Mouse (Mus musculus) midbrain, embryonic 11.5 days (tissue): ENCODE data around the gene Ube2j2. TPM values are rescaled to one million over a fixed set of nuclear protein-coding genes. Genes with fewer than 3 reads are reported as not detected.

Experiments
- ATAC-seq: fragments of 200-750 bp; cut with Nextera tagmentation; 2 replicates; pipeline ENCODE4 v1.8.0; 2017; ENCODE audit warnings: moderate TSS enrichment, moderate library complexity; ENCODE audit not compliant: low FRiP score
- DNase-seq: peaks from one replicate; pipeline ENCODE4 v3.0.0; 2015; ENCODE audit warnings: low spot score; ENCODE audit errors: missing footprints
- H3K27ac ChIP-seq: fragments of 300-500 bp; sonication (generic); 2 replicates; pipeline ENCODE4 v1.5.1; 2014; ENCODE audit warnings: low read depth, low read length
- H3K27me3 ChIP-seq: fragments of 300-500 bp; sonication (generic); 2 replicates; pipeline ENCODE4 v1.6.1; 2014; ENCODE audit warnings: mild to moderate bottlenecking, low read length, moderate library complexity, mixed read lengths; ENCODE audit not compliant: control insufficient read depth, insufficient read depth
- H3K36me3 ChIP-seq: fragments of 300-500 bp; sonication (generic); 2 replicates; pipeline ENCODE4 v1.6.1; 2014; ENCODE audit warnings: mild to moderate bottlenecking, low read length, moderate library complexity, mixed read lengths; ENCODE audit not compliant: control insufficient read depth, insufficient read depth
- H3K4me1 ChIP-seq: fragments of 300-500 bp; sonication (generic); 2 replicates; pipeline ENCODE4 v1.6.1; 2014; ENCODE audit warnings: low read length; ENCODE audit not compliant: control insufficient read depth, insufficient read depth
- H3K4me2 ChIP-seq: fragments of 300-500 bp; sonication (generic); 2 replicates; pipeline ENCODE4 v1.6.1; 2014; ENCODE audit warnings: mild to moderate bottlenecking, moderate library complexity
- H3K4me3 ChIP-seq: fragments of 300-500 bp; sonication (generic); 2 replicates; pipeline ENCODE4 v1.5.1; 2014; ENCODE audit warnings: low read depth, low read length
- H3K9ac ChIP-seq: fragments of 300-500 bp; sonication (generic); 2 replicates; pipeline ENCODE4 v1.6.1; 2014; ENCODE audit warnings: low read length
- H3K9me3 ChIP-seq: fragments of 300-500 bp; sonication (generic); 2 replicates; pipeline ENCODE4 v1.6.1; 2016; ENCODE audit warnings: low read length; ENCODE audit not compliant: control insufficient read depth
- whole genome bisulfite sequencing: fragments of 180-500 bp; shearing (Covaris S2); extraction: QIAGEN DNeasy Blood & Tissue Kit; methylation state at CpG from one replicate; pipeline ENCODE4 v1.1.7; 2014; 5-methylcytosine and 5-hydroxymethylcytosine counted together
- polyA plus RNA-seq: library from polyadenylated mRNA; unstranded; fragments of >200 nt; fragmentation: Nextera tagmentation; extraction: Ambion mirVana; gene quantifications from 2 replicates; pipeline ENCODE4 v1.2.1, GENCODE M21; 2014

The Ube2j2 gene
- polyA plus RNA-seq, 1 experiment from 2014 or later: 158 TPM

DNA sequence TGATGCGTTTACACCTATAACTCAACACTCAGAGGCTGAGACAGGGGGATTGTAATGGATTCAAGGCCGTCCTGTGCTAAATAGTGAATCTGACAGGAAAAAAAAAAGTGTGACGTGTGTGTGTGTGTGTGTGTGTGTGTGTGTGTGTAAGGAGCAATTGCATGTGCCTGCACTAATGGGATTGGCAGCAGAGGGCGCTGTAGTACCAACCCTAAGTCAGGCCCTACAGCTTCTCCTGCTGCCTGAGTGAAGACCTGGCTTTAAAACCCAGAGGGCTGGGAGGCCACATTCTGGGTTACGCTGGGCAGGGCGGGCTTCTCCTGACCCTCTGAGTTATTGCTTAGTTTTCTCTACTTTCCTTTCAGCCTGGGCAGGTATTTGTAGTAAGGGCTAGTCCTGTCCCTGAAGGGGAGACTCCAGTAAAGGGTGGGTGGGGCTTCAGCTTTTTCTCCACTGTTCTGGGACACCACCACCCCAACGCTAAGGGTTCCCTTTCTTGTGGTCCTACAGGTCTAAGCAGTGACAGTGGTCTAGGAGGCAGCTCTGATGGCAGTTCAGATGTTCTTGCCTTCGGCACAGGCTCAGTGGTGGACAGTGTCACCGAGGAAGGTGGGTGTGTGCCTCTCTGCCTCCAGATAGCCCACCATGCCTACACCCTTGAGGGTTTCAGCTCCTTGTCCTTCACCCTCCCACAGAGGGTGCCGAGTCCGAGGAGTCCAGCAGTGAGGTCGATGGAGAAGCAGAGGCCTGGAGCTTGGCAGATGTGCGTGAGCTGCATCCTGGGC is 39.1 kb upstream of the Ube2j2 start:
- Histone ChIP-seq H3K27ac (no peak overlapping the region), H3K27me3 (no peaks in the 10 kb centered on the region), H3K9me3 (no peaks in the 10 kb centered on the region), H3K4me1 (no peaks in the 10 kb centered on the region), H3K36me3 (peaks cover 33% of the 10 kb centered on the region), H3K4me3 (no peak overlapping the region), H3K9ac (no peak overlapping the region), H3K4me2 (no peak overlapping the region)
- no peak for ATAC-seq
- 92% methylated on average over 13 of the region's 13 CpGs for whole genome bisulfite sequencing
- peak; percentile 83 for DNase-seq

- H3K36me3 ChIP-seq: peaks cover 28% of the 10 kb centered on the region
- DNase-seq: peak; percentile 41
These were observed 38.0 kb upstream of the Ube2j2 start for GRCm38 (mm10) chr4:155905634-155906033.

GRCm38 (mm10) chr4:155906125-155906524 is 37.5 kb upstream of the Ube2j2 start:
- Histone ChIP-seq H3K9ac (no peak overlapping the region), H3K27ac (no peak overlapping the region), H3K4me1 (no peaks in the 10 kb centered on the region), H3K36me3 (peaks cover 28% of the 10 kb centered on the region), H3K4me3 (no peak overlapping the region), H3K27me3 (no peaks in the 10 kb centered on the region), H3K9me3 (no peaks in the 10 kb centered on the region), H3K4me2 (no peak overlapping the region)
- ATAC-seq (no peak), DNase-seq (no peak)
- WGBS: 87% methylated on average over 9 of the region's 9 CpGs

More at GRCm38 (mm10) chr4:155905634-155906033, 38.0 kb upstream of the Ube2j2 start:
- no peaks in the 10 kb centered on the region for H3K9me3 ChIP-seq
- WGBS: 85% methylated on average over 13 of the region's 13 CpGs
- no peaks in the 10 kb centered on the region for H3K27me3 ChIP-seq
- H3K4me3 ChIP-seq: no peak overlapping the region
- no peaks in the 10 kb centered on the region for H3K4me1 ChIP-seq
- no peak overlapping the region for H3K27ac ChIP-seq
- H3K4me2 ChIP-seq: no peak overlapping the region
- H3K9ac ChIP-seq: no peak overlapping the region
- no peak for ATAC-seq

DNA sequence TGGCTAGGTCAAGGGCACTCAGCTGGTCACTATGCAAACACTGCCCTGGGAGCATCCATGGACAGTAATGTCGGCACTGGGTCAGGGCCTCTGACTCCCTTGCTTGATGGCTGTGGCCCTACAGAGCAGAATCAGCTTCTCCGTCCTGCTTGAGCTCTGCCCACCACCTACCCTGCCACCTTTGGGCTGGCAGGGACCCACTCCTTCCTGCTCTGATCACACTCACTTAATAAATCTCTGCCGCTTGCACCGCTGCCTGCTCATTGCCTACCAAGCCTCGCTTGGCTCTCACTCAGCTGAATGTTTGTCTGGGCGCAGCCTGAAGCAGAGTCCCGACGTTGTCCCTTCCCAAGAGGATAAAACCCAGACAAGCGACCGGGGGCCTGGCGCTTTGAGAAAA is 36.6 kb upstream of the Ube2j2 start:
- no peaks in the 10 kb centered on the region for H3K9me3 ChIP-seq
- no peaks in the 10 kb centered on the region for H3K27me3 ChIP-seq
- no peak overlapping the region for H3K27ac ChIP-seq
- DNase-seq: no peak
- H3K4me2 ChIP-seq: no peak overlapping the region
- no peak overlapping the region for H3K9ac ChIP-seq
- 86% methylated on average over 11 of the region's 11 CpGs for WGBS
- no peak for ATAC-seq
- H3K4me3 ChIP-seq: no peak overlapping the region
- no peaks in the 10 kb centered on the region for H3K4me1 ChIP-seq
- H3K36me3 ChIP-seq: peaks cover 23% of the 10 kb centered on the region

- H3K36me3 ChIP-seq: peaks cover 12% of the 10 kb centered on the region
- no peak overlapping the region for H3K4me3 ChIP-seq
- 78% methylated on average over 7 of the region's 7 CpGs for WGBS
- H3K9me3 ChIP-seq: no peaks in the 10 kb centered on the region
- H3K4me2 ChIP-seq: no peak overlapping the region
- H3K27ac ChIP-seq: no peak overlapping the region
- DNase-seq (peak; percentile 69), ATAC-seq (no peak)
- H3K4me1 ChIP-seq: no peaks in the 10 kb centered on the region
- H3K27me3 ChIP-seq: no peaks in the 10 kb centered on the region
- H3K9ac ChIP-seq: no peak overlapping the region
These were observed 35.4 kb upstream of the Ube2j2 start for GRCm38 (mm10) chr4:155908281-155908680.

- Histone ChIP-seq H3K27ac (no peak overlapping the region), H3K4me3 (no peak overlapping the region), H3K27me3 (no peaks in the 10 kb centered on the region), H3K36me3 (peaks cover 10% of the 10 kb centered on the region), H3K4me1 (no peaks in the 10 kb centered on the region), H3K9me3 (no peaks in the 10 kb centered on the region), H3K9ac (no peak overlapping the region), H3K4me2 (no peak overlapping the region)
- DNase-seq (peak; percentile 60), ATAC-seq (no peak)
- WGBS: 88% methylated on average over 4 of the region's 4 CpGs
These were observed 34.9 kb upstream of the Ube2j2 start for GRCm38 (mm10) chr4:155908751-155909150.

DNA sequence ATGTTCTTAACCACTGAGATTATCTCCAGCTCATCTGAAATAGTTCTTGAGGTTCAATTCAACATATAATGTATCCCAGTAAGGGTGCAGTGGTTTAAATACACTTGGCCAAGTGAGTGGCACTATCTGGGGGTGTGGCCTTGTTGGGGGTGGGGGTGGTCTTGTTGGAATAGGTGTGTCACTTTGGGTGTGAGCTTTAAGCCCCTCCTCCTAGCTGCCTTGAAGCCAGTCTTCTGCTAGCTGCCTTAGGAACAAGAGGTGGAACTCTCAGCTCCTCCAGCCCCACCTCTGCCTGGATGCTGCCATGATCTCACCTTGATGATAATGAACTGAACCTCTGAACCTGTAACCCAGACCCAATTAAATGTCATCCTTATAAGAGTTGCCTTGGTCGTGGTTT is 11.6 kb upstream of the Ube2j2 start:
- Histone ChIP-seq H3K4me3 (no peak overlapping the region), H3K9me3 (no peaks in the 10 kb centered on the region), H3K4me1 (no peaks in the 10 kb centered on the region), H3K27ac (no peak overlapping the region), H3K36me3 (no peaks in the 10 kb centered on the region), H3K27me3 (no peaks in the 10 kb centered on the region), H3K9ac (no peak overlapping the region), H3K4me2 (no peak overlapping the region)
- ATAC-seq (no peak), DNase-seq (no peak)
- 77% methylated on average over 1 of the region's 1 CpGs for WGBS

GRCm38 (mm10) chr4:155943049-155943452 is 580 bp upstream of the Ube2j2 start:
- no peak for DNase-seq
- Histone ChIP-seq H3K9ac (peak overlapping the region; percentile 88), H3K4me2 (peak overlapping the region; percentile 83), H3K9me3 (no peaks in the 10 kb centered on the region), H3K36me3 (no peaks in the 10 kb centered on the region), H3K4me3 (peak overlapping the region; percentile 99), H3K27ac (peak overlapping the region; percentile 68), H3K4me1 (peaks cover 16% of the 10 kb centered on the region), H3K27me3 (no peaks in the 10 kb centered on the region)
- WGBS: under 1% methylated on average over 17 of the region's 17 CpGs
- ATAC-seq: no peak

DNA sequence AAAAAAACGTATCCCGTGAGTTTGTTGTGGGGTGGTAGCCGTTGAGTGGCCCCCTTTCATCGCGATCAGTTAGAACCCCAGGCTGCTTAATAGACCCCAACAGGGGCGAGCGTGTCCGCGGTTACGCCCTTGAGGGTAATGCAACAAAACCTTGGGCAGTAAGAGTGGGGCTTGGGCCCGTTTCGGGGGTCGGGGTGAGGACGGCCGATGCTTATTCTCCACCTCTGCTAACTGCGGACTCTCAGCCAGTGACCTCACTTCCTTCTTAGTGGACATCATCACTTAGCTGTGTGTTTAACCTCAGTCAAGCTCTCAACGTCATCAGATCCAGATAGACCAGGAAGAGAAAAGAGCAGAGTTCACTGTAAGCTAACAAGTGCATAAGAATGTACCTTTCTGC is 640 bp downstream of the Ube2j2 start:
- peaks cover 16% of the 10 kb centered on the region for H3K4me1 ChIP-seq
- H3K9ac ChIP-seq: peak overlapping the region; percentile 88
- H3K4me3 ChIP-seq: peak overlapping the region; percentile 99
- H3K27ac ChIP-seq: peak overlapping the region; percentile 48; the same call in 1 of the 2 replicates
- peaks cover 3% of the 10 kb centered on the region; the same call in 1 of the 2 replicates for H3K36me3 ChIP-seq
- peak; percentile 10; the same call in 1 of the 2 replicates for ATAC-seq
- H3K9me3 ChIP-seq: no peaks in the 10 kb centered on the region
- no peaks in the 10 kb centered on the region for H3K27me3 ChIP-seq
- H3K4me2 ChIP-seq: peak overlapping the region; percentile 83
- WGBS: under 1% methylated on average over 17 of the region's 17 CpGs
- peak; percentile 90 for DNase-seq
